Mouse (Mus musculus) MEL (cell line): ENCODE measurements around the gene Plbd2. TPM values are rescaled to one million over a fixed set of nuclear protein-coding genes. Genes with fewer than 3 reads are reported as not detected.

Experiments
- DNase-seq: peaks from one replicate; pipeline ENCODE4 v3.0.0; 2011; ENCODE audit warnings: low read depth, low spot score
- H3K27ac ChIP-seq: 2 replicates; pipeline ENCODE4 v1.5.1; 2012; ENCODE audit warnings: low read depth, mild to moderate bottlenecking, control low read depth, low read length, moderate library complexity; ENCODE audit not compliant: control insufficient read depth
- H3K27me3 ChIP-seq, 2 experiments: fragments of 150-350 bp in 1 of 2; sonication (generic) in 1 of 2; 2 replicates each; pipeline ENCODE4 v1.6.1; 2012; ENCODE audit warnings: low read length in 2 of 2, mild to moderate bottlenecking in 2 of 2, improper control_type of control experiment in 1 of 2, moderate library complexity in 1 of 2; ENCODE audit not compliant: insufficient read depth in 2 of 2, control insufficient read depth in 1 of 2
- H3K36me3 ChIP-seq, 2 experiments: 2 replicates each; pipeline ENCODE4 v1.6.1; 2012 to 2014; ENCODE audit warnings: low read length in 2 of 2, improper control_type of control experiment in 1 of 2, inconsistent platforms in 1 of 2, mild to moderate bottlenecking in 1 of 2; ENCODE audit not compliant: insufficient read depth in 2 of 2, control insufficient read depth in 1 of 2
- H3K4me1 ChIP-seq, 2 experiments: fragments of 150-350 bp in 1 of 2; sonication (generic) in 1 of 2; 2 replicates each; pipeline ENCODE4 v1.6.1; 2012; ENCODE audit warnings: low read length in 2 of 2, improper control_type of control experiment in 1 of 2, mild to moderate bottlenecking in 1 of 2; ENCODE audit not compliant: insufficient read depth in 2 of 2, control insufficient read depth in 1 of 2
- H3K4me3 ChIP-seq, 2 experiments: fragments of 150-350 bp in 1 of 2; sonication (generic) in 1 of 2; 2 replicates each; pipeline ENCODE4 v1.5.1; 2012; ENCODE audit warnings: low read depth in 2 of 2, low read length in 2 of 2, mild to moderate bottlenecking in 2 of 2, moderate library complexity in 2 of 2, control low read depth in 1 of 2, improper control_type of control experiment in 1 of 2; ENCODE audit not compliant: control insufficient read depth in 1 of 2, insufficient read depth in 1 of 2
- H3K79me2 ChIP-seq: 2 replicates; pipeline ENCODE4 v1.6.1; 2012; ENCODE audit warnings: mild to moderate bottlenecking, low read length, moderate library complexity; ENCODE audit not compliant: control insufficient read depth, poor library complexity, insufficient read depth
- H3K9ac ChIP-seq: 2 replicates; pipeline ENCODE4 v1.6.1; 2012; ENCODE audit warnings: low read depth, mild to moderate bottlenecking, control low read depth, low read length, moderate library complexity; ENCODE audit not compliant: control insufficient read depth, poor library complexity, severe bottlenecking
- H3K9me3 ChIP-seq: fragments of 150-350 bp; sonication (generic); replicated peaks from 2 replicates; pipeline ENCODE4 v1.6.1; 2012; ENCODE audit warnings: mild to moderate bottlenecking, low read length, improper control_type of control experiment, moderate library complexity; ENCODE audit not compliant: insufficient read depth
- CHD1 ChIP-seq: IDR thresholded peaks from 2 replicates; pipeline ENCODE4 v1.6.1; 2012; ENCODE audit warnings: low read depth, mild to moderate bottlenecking, inconsistent platforms, low read length, improper control_type of control experiment
- CHD2 ChIP-seq: IDR thresholded peaks from 2 replicates; pipeline ENCODE4 v1.6.1; 2011; ENCODE audit warnings: low read length, improper control_type of control experiment
- EP300 ChIP-seq, 2 experiments: IDR thresholded peaks; 2 replicates each; pipeline ENCODE4 v1.6.1; 2011; ENCODE audit warnings: improper control_type of control experiment in 2 of 2, low read length in 2 of 2, low read depth in 1 of 2, mild to moderate bottlenecking in 1 of 2
- ETS1 ChIP-seq: IDR thresholded peaks from 2 replicates; pipeline ENCODE4 v1.6.1; 2012; ENCODE audit warnings: low read depth, mild to moderate bottlenecking, inconsistent platforms, low read length, improper control_type of control experiment, moderate library complexity
- GABPA ChIP-seq: IDR thresholded peaks from 2 replicates; pipeline ENCODE4 v1.6.1; 2012; ENCODE audit warnings: low read depth, mild to moderate bottlenecking, inconsistent platforms, low read length, improper control_type of control experiment, moderate library complexity
- GATA1 ChIP-seq: IDR thresholded peaks from 2 replicates; pipeline ENCODE4 v1.6.1; 2011; ENCODE audit warnings: low read depth, low read length, improper control_type of control experiment
- JUND ChIP-seq: IDR thresholded peaks from 2 replicates; pipeline ENCODE4 v1.6.1; 2011; ENCODE audit warnings: low read depth, mild to moderate bottlenecking, improper control_type of control experiment, low read length
- MAFK ChIP-seq: IDR thresholded peaks from 2 replicates; pipeline ENCODE4 v1.6.1; 2011; ENCODE audit warnings: low read depth, mild to moderate bottlenecking, low read length, improper control_type of control experiment, borderline replicate concordance
- MEF2A ChIP-seq: IDR thresholded peaks from 2 replicates; pipeline ENCODE4 v1.6.1; 2014; ENCODE audit warnings: low read depth, mild to moderate bottlenecking, inconsistent platforms, low read length, improper control_type of control experiment; ENCODE audit not compliant: poor library complexity, insufficient replicate concordance, severe bottlenecking; ENCODE audit errors: extremely low read depth
- NELFE ChIP-seq: IDR thresholded peaks from 2 replicates; pipeline ENCODE4 v1.6.1; 2011; ENCODE audit warnings: low read depth, low read length, improper control_type of control experiment
- NRF1 ChIP-seq: IDR thresholded peaks from 2 replicates; pipeline ENCODE4 v1.6.1; 2014; ENCODE audit warnings: low read depth, mild to moderate bottlenecking, inconsistent platforms, low read length, improper control_type of control experiment, moderate library complexity; ENCODE audit not compliant: poor library complexity, insufficient read depth, severe bottlenecking
- POLR2AphosphoS2 ChIP-seq: IDR thresholded peaks from 2 replicates; pipeline ENCODE4 v1.6.1; 2011; ENCODE audit warnings: low read length, improper control_type of control experiment
- RAD21 ChIP-seq: IDR thresholded peaks from 2 replicates; pipeline ENCODE4 v1.6.1; 2011; ENCODE audit warnings: mild to moderate bottlenecking, low read depth, low read length, improper control_type of control experiment
- RCOR1 ChIP-seq: IDR thresholded peaks from 2 replicates; pipeline ENCODE4 v1.6.1; 2012; ENCODE audit warnings: low read depth, mild to moderate bottlenecking, inconsistent platforms, low read length, improper control_type of control experiment
- SMC3 ChIP-seq: IDR thresholded peaks from 2 replicates; pipeline ENCODE4 v1.6.1; 2011; ENCODE audit warnings: low read depth, low read length, improper control_type of control experiment
- TAL1 ChIP-seq: IDR thresholded peaks from 2 replicates; pipeline ENCODE4 v1.6.1; 2012; ENCODE audit warnings: mild to moderate bottlenecking, inconsistent platforms, low read length, moderate library complexity, mixed read lengths
- TCF12 ChIP-seq: IDR thresholded peaks from 2 replicates; pipeline ENCODE4 v1.6.1; 2014; ENCODE audit warnings: low read depth, mild to moderate bottlenecking, inconsistent platforms, low read length, improper control_type of control experiment, moderate library complexity
- USF1 ChIP-seq: IDR thresholded peaks from 2 replicates; pipeline ENCODE4 v1.6.1; 2014; ENCODE audit warnings: low read depth, mild to moderate bottlenecking, inconsistent platforms, low read length, improper control_type of control experiment, moderate library complexity
- ZC3H11A ChIP-seq: IDR thresholded peaks from 2 replicates; pipeline ENCODE4 v1.6.1; 2012; ENCODE audit warnings: low read depth, mild to moderate bottlenecking, inconsistent platforms, low read length, improper control_type of control experiment
- ZMIZ1 ChIP-seq: IDR thresholded peaks from 2 replicates; pipeline ENCODE4 v1.6.1; 2012; ENCODE audit warnings: low read depth, mild to moderate bottlenecking, inconsistent platforms, low read length, improper control_type of control experiment, moderate library complexity
- polyA plus RNA-seq, 2 experiments: library from polyadenylated mRNA; stranded (reverse) in 1 of 2; unstranded in 1 of 2; fragments of >175 nt in 1 of 2; fragments of >200 nt in 1 of 2; gene quantifications; 2 replicates each; pipeline versions ENCODE4 v1.2.1 to v1.2.4; 2012; ENCODE audit warnings: low replicate concordance in 2 of 2, low read depth in 1 of 2; ENCODE audit not compliant: insufficient read length in 2 of 2, insufficient read depth in 1 of 2, missing spikeins in 1 of 2
- total RNA-seq: library from RNA; depleted of rRNA; stranded (reverse); fragments of 300-350 nt; gene quantifications from 2 replicates; pipeline ENCODE4 v1.2.3, GENCODE M21; 2012

Plbd2 gene
- total and polyA plus RNA-seq, 3 experiments = 10.1 to 30.5 TPM; not detected in 1

DNA sequence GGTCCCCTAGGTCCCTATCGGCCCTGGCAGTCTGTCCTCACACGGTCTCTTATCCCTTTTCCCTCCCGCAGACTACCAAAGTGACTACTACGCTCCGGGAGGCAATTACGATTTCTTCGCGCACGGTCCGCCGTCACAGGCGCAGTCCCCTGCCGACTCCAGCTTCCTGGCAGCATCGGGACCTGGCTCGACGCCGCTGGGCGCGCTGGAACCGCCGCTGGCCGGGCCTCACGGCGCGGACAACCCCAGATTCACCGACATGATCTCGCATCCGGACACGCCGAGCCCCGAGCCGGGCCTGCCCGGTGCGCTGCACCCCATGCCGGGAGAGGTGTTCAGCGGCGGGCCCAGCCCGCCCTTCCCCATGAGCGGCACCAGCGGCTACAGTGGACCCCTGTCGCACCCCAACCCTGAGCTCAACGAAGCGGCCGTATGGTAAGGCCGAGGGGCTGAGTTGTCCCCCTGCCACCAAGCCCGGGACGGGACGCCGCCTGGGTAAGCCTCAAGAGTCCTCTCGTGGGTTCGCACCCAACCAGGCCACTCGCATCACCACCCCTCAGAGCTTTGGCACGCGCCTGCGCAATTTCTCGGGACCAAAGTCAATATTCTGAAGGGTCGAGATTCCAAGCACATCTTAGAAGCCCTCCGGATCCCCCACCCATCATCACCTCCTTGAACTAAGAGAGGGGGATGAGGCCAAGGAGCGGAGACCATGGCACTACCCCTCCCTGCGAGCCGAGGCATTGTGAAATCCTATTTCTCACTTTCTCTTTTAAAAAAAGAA is 63.3 kb downstream of the Plbd2 start:
- DNase-seq = no peak
- no peak overlapping the region for H3K4me3 ChIP-seq
- no peaks in the 10 kb centered on the region for H3K9me3 ChIP-seq
- H3K36me3 ChIP-seq = no peaks in the 10 kb centered on the region
- no peaks in the 10 kb centered on the region for H3K79me2 ChIP-seq
- H3K9ac ChIP-seq = no peak overlapping the region
- H3K27me3 ChIP-seq = no peaks in the 10 kb centered on the region
- TF ChIP-seq RAD21 (no peak), EP300 (IDR thresholded peaks at IDR 0.05; ENCODE audit: low read depth in 1 of 2, low read length in 2 of 2) (no peak), MAFK (no peak), USF1 (no peak), CHD1 (no peak), MEF2A (no peak), JUND (no peak), GATA1 (no peak), RCOR1 (no peak), POLR2AphosphoS2 (no peak), GABPA (no peak), ZMIZ1 (no peak), TAL1 (no peak), TCF12 (no peak), NRF1 (no peak), ZC3H11A (no peak), NELFE (no peak), CHD2 (no peak), SMC3 (no peak), ETS1 (no peak)
- TF ChIP-seq, all 39 proteins: peak for 0
- no peaks in the 10 kb centered on the region for H3K4me1 ChIP-seq
- no peak overlapping the region for H3K27ac ChIP-seq
